Mouse (Mus musculus) ovary, postnatal 10 days (tissue): ENCODE measurements at regions not wholly inside any gene's neighbourhood (a gene's known extent, or its start where the extent isn't known, plus 50 kb on each side); places are given as distances from the start of the nearest gene placed in this dataset.

Experiments
- DNase-seq: peaks from one replicate; pipeline ENCODE4 v3.0.0; 2022; ENCODE audit warnings: low spot score

DNA sequence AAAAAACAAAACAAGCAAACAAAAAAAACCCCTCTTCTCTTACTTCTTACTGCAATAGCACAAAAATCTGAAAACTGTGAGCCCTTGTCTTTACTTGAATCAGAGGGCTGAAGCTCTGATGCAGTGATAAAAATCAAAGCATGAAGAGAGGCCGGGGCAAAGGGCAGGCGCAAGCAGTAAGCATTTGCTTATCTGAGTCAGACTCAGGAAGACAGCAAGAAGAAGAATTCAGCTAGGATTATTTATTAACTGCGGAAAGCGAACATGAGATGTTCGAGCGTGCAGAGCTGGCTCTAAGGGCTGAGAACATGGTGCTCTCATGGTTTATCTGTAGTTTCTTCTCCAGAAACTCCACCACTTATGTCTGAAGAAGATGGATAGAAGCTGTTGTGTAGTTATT, 163.4 kb upstream of the Sgcd start:
- DNase-seq = no peak

DNA sequence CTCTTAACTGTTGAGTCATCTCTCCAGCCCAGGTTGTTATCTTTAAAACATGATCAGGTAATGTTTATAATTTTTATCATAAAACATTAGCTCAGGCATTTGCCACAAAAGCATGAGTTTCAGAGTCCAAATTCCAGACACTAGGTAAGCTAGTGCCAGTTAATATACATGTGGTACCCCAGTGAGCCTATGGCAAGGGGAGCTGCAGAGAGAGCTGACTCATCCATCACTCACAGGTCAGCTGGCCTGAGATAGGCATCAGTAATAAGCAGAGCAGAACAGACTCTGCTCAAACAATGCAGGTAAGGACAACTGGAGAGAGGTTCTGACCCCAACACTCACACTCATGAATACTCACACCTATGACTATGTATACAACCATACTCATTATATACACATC, 144.6 kb upstream of the Sgcd start:
- no peak for DNase-seq

DNA sequence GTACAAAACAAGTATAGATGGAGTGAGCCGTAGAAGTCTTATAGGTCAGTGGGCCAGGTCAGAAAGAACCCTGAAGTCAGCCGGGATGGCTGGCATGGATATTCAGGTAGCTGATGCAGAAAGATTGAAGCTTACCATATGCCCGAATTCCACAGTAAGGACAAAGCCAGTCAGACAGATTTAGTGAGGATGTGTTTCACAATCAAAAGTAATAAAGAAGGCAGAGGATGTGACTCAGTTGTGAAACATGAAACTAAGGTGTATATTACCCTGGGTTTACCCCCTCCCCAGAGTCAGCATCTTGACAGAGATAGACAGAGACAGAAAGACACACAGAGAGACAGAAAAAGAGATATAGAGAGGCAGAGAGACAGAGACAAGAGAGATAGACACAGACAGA, 109.3 kb upstream of the Sgcd start:
- DNase-seq = no peak

DNA sequence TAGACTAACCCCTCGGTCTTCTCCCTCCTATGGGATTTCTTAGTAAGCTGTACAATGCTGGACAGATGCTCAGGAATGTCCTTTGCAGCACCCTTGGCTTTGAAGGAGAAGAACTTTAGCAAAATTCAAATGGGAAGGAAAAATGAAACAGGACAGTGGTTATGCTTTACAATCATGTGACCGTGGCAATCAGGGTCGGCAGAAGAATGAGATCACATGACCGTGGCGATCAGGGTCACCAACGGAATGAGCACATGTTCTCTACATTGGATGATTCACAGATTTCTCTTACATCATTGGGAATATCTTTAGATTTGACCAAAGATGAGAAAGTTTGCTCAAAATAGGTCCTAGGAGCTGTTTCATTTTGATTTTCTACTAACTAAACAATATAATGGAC, 108.7 kb upstream of the Sgcd start:
- DNase-seq = no peak

DNA sequence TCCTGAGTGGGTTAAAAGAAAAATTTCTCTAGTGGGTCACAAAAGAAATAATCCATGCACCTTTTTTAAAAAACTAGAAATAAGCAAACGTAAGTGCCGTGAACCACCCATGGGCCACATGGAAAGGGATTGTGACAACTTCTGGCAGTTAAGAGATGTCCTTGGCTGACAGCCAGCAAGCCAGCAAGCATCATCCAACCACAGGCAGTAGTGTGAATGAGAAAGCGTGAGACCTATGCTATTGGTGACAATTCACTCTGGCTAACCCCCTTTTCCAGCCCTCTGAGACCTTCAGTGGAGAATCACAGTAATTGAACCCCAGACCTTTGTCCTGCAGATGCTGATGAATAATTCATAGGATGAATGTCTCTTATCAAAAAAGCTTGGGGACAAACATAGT, 78.3 kb upstream of the Sgcd start:
- DNase-seq = no peak

DNA sequence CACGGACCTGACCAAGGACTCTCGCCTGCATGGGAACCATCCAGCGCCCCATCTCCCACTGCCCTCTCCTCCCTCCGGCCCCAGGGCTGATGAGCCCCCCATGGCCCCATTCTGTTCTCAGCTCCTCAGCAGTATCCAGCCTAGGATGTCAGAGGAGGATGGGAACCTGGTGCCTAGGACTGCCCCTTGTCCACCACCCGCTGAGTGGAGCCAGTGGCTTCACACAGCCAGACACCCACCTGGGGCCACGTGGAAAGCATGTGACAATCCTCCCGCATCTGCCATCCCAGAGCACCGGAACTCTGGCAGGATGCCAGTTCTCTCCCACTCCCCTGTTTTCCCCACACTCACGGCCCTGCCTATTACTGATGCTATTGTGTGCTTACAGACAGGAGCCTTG, 75.0 kb upstream of the Sgcd start:
- no peak for DNase-seq

DNA sequence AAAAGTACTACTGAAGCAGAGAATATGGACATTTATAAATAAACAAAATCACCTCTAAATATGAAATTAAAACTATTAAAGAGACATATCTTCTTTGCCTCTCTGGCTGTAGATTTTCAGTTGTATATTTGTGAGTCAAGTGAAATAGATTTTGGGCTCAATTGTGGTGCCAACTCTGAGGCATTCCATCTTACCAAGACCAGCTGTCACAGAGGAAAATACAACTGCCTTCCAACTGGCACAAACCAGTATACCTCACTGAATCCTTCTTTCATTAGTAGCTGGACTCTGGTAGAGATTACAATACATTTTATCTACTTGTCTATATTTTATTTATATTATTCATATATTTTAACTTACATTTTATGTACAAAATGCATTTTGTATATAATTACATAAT, 72.7 kb upstream of the Sgcd start:
- no peak for DNase-seq

DNA sequence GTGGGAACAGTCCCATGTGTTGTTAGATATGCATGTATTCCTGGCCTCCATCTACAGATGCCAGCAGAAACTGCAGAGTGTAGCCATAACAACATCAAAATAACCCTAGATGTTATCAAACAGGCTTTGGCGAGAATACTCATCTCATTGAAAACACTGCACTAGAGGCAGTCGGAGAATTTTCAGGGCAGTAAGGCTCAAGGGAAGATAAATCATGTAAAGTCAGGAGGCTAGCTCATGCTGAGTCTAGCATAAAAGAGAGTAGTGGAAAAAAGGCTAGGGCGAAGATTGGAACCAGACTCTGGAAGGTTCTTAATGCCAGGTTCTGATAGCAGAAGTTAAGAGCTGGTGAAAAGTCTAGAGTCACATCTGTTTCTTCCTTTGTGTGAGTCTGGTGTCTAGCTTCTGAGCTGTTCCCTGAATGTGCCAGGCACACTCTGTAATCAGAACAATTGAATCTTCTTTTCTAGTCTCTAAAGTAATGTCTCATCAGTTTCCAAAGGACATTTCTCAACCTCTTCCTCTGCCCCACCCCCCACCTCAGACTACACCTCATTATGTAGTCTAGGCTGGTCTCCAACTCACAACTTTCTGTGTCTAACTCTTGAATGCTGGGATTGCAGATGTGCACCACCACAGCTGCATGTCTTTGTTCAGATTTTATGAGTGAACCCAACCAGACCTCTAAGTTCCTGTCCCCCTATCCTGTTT, 62.5 kb upstream of the Sgcd start:
- no peak for DNase-seq

DNA sequence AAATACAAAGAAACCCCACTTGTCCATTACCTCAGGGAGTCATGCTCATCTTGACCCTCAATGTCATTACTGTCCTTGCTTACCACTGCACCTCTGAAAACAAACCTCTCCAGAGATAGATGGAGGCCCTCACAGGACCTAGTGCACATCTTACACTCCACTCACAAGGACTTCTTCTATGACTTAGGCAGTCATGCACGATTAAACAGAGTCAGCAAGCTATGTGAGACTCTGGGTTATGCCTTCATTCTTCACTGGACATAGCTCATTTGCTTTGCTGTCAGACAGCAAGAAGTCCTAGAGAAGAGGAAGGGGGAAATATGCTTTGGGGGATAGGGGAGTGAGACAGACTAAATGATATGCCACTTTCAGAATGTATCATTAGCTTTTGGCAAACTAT, 59.5 kb upstream of the Sgcd start:
- no peak for DNase-seq
